Mouse (Mus musculus) urinary bladder, postnatal 10 days (tissue): Measurements from ENCODE around the gene Cflar.
"Not testable (repeated sequence)": the region's sequence is repeated elsewhere in the genome, so short reads cannot be mapped to it uniquely, and the experiment has no call there.

ENCODE experiments used
- DNase-seq: peaks from one replicate; pipeline ENCODE4 v3.0.0; 2022; ENCODE audit warnings: low spot score

Cflar gene

DNA sequence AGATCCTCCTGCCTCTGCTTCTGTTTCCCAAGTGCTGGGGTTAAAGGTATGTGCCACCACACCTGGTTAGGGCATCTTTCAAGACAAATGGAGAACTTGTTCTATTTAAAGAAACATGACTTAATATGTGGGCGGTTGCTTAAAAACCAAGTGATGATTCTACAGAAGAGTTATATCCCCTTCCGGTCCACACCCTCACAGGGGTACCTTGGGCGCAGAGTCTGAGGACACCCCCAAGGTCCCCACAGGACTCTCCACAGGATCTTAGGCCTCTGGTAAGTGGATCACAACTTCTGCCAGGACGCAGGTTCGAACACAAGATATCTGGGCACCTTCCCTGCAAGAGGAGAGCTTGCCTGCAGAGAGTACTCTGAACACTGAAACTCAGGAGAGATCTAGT, 64.1 kb downstream of the Cflar start:
- no peak for DNase-seq

DNA sequence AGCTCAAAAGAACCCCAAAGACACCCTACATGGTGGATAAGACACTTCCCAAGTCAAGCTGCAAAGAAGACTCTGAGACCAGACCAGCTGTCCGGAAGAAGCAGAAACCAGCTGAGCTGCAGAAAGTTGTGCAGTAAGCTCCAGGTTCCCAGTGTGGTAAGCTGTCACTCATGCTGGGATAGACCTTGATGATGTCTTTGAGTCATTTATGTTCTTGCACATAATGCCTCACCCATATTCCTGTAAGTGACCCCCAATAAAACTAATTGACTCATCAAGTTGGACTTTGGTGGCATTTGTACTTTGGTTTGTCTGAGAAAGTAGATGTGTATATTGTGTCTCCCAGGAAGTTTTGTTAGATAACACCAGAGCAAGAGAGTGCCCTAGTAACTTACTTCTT, 66.3 kb downstream of the Cflar start:
- no peak for DNase-seq

DNA sequence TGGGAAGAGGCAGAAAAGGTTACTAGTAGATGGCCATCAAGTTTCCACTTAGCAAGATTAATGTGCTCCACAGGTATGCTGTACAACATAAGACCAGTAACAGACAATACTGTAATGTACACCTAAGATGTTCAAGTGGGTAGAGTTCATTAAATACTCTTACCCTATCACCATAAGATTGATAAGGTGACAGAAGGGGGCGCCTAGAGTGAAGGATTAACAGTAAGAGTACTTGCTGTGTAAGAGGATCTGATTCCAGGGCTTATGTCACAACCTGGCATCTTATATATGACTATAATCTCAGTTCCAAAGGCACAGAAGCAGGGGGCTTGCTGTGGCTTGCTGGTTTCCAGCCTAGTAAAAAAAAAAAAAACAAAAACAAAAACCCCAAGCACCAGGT, 66.9 kb downstream of the Cflar start:
- DNase-seq = no peak

DNA sequence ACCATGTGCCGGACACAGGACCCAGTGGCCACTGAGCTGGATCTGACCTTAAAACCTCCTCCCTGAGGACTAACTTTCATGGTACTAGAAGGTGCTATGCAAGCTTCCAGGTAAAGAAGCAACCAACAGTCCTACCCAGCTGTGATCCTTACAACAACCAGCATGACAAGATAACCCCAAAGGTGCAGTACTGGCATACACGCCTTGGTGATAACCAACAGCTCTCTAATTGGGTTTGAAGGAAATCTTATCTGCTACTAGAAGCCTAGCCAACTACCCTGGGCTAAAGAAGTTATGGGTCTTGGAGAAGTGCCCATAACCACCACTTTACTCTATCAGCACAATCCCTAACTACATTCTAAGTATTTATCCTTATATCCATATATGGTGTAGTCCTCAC, 75.0 kb downstream of the Cflar start:
- DNase-seq = no peak

DNA sequence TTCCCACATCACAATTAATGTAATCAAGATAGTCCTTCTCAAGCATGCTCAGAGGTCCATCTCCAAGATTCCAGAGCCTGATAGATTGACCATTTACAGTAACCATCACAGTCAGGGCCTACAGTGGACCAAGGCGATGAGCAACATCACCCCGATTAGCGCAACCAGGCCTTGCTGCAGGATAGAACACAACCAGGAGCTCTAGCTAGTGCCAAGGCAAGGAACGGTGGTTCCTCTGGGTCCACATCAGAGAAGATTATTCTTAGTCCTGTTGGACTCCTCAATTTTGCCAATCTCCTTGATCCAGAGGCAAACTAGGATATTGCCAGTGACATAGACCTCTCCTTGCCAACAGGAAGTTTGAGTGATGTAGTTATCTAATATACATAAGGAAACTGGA, 77.1 kb downstream of the Cflar start:
- no peak for DNase-seq

DNA sequence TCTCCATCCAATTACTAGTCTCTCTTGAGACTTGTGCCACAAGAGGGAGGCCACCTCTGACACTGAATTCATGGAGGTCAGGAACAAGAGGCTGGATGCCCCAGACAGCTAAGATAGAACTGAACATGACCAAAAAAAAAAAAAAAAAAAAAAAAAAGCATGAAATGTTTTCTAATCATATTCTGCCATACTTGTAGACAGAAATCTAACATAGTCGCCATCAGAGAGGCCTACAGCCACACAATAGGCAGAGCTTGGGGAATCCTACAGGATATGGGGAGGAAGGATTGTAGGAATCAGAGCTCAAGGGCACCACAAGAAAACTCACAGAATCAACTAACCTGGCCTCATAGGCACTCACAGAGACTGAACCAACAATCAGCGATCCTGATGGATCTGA, 83.4 kb downstream of the Cflar start:
- DNase-seq = no peak

DNA sequence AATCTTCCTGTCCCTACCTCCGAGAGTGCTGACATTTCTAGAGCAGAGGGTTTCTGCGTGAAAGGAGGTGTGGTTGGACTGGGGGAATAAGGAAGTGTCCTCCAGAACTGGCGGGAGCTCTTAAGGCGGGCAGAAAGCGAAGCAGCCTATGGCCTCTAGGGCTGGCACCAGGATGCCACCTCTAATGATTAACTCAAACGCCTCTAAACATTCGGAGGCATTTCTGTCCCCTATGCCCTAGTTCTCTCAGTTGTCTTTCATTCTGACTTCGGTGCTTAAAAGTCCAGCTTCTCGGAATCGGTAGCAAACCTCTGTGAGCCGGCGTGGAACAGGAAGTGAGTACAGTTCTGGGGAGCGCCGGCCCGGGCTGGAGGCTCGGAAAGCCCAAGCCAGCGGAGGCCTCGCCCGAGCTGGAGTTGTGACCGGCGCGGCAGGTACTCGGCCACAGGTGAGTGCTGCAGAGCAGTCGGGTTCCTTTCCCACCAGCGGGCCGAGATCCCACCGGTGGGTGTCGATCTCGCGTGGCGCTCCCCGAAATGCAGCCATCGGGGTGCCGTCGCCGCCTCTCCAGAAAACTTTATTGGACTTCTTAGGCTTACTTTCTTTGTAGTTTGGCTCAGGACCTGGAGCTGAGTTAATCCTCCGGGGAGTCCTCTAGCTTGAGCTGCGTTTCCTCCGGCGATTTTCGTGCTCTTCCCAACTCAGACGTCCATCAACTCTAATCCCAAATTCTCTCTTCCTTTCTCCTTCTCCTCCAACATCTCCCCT, 84.2 kb downstream of the Cflar start, which contains the start of gene Casp8:
TSS of gene Casp8 (plus strand) at position 84 of the 768 bp plus-strand sequence.
- DNase-seq = no peak

DNA sequence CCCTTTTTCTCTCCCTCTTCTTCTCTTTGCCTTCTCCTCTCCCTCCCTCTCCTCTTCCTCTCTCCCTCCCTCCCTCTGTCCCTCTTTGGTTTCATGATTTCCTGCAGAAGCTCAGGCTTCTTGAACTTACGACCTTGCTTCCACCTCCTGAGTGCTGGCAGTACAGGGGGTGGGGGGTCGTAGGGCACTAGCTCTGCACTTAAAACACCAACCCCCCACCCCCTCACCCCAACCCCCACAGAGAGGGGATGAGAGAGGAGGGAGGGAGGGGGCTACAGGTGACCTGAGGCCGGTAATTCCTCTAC, 84.7 kb downstream of the Cflar start:
- no peak for DNase-seq

DNA sequence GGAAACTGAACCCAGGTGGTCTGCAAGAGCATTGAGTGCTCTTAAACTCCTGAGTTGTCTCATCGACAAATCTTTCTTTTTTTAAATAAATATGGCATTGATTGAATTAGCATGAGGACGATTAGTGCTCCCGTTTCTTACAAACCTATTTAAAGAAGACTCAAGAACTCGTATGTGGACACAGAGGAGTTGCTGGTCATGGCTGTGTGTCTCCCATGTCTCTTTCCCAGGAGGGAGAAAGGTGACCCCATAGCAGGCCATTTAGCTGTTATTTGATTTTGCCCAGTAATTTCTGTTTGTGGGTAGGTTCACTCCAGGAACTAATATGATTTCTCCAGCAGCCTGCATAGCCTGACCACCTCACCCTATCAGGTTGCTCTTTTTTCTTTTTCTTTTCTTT, 85.5 kb downstream of the Cflar start:
- no peak for DNase-seq

DNA sequence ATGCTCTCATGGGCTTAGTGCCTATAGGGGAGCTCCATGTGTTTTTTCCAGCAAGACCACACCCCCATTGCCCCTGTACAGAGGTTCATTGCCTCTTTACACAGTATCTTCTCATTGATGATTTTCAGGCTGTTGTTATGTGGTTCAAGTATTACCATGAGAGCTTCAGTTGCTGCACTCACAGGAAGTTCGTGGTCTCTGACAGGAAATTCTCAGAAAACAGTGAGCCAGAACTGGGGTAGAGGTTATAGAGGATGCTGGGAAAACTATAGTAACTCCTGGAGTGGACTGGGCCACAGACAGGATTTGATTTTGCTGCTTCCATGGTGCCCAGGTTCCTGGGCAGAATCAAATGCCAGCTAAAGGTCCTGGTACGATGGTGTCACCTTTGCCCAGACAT, 86.1 kb downstream of the Cflar start:
- DNase-seq = no peak

DNA sequence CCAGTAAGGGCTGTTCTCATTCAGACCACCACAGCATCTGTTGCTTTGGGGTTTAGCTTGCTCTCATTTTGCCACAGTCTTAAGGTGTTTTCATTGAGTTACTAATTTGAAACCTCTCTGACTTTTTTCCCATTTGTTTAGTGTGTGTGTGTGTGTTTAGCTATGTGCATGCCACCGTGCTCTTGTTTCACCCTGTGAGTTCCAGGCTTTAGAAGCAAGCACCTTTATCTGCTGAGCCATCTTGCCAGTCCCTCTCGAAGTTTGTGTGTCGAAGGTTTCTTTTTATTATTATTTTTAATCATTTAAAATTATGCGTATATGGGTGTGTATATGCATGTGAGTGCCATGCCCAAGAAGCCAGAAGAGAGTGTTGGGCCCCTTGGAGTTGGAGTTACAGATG, 87.6 kb downstream of the Cflar start:
- DNase-seq = no peak

DNA sequence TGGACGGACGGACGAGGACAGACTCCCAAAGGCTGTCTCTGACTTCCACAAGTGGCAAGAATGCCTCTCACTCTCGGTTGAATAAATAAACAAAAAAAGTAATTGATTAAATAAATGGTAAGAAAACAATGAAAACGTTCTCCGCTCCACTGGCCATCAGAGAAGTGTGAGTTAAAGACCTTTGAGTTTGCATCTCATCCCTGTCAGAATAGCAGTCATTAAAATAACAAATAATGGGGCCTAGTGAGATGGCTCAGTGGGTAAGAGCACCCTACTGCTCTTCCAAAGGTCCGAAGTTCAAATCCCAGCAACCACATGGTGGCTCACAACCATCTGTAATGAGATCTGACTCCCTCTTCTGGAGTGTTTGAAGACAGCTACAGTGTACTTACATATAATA, 89.3 kb downstream of the Cflar start:
- DNase-seq = not testable (repeated sequence)

DNA sequence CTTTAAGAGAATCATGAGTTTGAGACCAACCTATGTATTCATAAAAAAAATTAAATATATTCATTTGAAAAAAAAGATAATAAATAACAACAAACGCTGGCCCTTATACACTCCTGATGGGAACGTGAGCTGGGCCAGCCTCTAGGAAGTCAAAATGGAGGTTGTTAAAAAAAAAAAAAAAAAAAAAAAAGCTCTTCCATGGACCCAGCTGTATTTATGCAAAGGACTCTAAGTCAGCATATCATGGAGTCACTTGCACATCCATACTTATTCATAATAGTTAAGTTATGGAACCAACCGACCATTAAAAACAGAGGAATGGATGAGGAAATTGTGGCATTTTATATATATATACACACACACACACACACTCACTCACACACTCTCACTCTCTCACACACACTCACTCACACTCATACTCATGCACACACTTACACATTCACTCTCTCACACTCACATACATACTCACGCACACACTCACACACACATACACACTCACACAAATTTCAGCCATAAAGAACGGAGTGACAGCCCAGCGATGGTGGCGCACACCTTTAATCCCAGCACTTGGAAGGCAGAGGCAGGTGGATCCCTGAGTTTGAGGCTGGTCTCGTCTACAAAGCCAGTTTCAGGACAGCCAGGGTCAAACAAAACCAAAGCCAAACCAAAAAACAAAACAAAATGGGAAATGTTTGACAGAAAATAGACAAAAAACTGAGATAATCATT, 90.4 kb downstream of the Cflar start:
- no peak for DNase-seq

DNA sequence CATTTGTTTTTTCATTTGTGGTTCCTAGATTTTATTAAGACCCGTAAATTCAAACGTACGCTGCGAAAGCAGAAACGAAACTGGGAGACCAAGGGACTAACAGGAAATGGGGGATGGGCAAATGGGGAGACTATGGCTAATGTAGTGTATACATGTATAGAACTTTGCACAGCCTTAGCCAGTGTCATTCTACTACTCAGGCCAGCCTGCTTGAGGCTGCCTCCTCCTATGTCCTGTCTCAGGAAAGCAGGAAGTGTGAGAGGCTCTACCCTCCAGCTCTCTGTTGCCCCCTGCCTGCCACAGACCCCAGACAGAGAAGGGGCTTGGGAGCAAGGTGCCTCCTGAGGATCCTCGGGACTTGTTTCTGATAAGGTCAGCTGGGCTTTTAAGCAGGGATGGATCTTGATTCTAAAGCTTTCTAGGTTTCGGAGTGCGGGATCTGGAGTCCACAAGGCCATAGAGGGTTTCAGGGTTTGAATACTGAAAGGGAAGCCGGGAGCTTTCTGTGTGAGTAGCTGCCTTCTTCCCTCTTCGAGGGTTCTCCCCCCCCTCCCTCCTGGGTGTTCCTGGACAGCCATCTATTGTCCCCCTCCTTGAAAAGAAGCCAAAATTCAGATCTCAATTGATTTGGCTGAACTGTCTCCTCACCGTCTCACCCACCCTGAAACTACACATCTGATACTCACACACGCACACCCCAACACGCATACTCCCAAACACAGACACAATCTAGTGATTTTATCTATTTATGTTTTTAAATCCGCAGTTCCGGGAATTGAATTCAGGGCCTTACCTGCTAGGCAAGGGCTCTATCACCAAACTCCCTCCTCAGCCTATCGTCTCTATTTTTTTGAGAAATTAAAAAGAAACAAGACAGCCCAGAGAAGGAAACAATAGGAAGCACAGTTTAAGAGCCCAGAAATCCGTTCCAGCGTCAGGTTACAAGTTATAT, 91.3 kb downstream of the Cflar start:
- no peak for DNase-seq

DNA sequence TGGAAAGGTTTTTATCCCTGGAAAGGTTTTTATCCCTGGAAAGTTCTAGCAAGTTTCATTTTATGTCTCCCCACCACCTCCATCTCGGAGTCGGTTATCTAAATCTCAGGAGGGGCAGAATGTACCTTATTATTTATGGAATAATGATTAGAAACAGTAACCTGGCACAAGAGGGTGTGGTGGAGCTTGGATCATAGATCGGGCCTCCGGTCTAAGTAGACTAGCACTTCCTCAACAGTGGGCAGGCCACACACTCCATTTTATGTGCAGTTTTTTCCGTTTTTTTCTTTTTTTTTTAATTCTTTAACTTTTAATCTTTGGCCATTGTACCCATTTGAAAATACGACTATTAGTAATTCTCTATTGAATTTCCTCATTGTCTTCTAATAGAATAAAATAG, 92.2 kb downstream of the Cflar start:
- no peak for DNase-seq

DNA sequence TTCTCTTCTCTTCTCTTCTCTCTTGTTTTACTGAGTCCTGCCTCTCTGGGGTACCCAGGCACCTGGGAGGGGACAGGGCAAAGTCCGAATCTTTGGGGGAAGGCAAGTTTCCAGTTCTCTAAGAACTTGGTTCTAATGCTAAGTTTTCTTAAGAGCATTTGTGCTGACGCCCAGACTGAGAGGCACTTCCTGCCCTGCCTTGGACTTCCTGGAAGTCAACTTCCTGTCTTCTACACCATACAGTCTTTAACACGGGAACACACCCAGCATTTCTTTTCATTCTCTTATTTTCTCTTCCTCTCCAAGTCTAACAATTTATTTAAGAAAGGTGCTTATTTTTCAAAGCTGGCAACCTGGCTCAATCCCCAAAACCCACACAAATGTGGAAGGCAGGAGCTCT, 95.3 kb downstream of the Cflar start:
- DNase-seq = no peak
